Mouse (Mus musculus): ENCODE measurements around the gene Tnfrsf18.

- TF ChIP-seq CTCF (IDR thresholded peaks at IDR 0.05; ENCODE audit: low read depth), result no peak
- no peak for TF ChIP-seq EP300 (optimal IDR thresholded peaks at IDR 0.05)
Observed at GRCm38 (mm10) chr4:156024184-156024583, 1.8 kb upstream of the Tnfrsf18 start.

Measured in stomach, postnatal 0 days (tissue).